Mouse (Mus musculus): ENCODE results near the gene Tex37.

Tex37 gene

DNA sequence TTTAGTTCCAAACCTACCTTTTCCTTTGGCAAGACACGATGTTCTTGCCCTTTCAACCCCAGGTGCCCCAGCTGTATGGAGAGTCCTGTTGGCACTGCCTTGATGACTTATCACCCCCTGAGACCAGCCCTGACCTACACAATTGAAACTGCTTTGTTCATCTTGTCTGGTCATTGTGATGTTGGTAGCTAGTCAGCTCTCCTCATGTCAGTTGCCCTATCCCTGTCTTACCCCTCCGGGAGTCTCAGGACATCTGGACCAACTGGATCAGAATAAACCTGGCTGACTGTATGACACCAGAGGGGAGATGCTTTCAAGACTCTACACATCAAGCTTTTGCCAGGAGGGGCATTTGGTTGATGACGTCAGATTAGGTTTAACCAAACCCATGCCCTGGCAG is at the start of gene Tex37:
TSS of gene Tex37 (minus strand) at position 101 of the 400 bp plus-strand sequence.
- no peak for DNase-seq

DNA sequence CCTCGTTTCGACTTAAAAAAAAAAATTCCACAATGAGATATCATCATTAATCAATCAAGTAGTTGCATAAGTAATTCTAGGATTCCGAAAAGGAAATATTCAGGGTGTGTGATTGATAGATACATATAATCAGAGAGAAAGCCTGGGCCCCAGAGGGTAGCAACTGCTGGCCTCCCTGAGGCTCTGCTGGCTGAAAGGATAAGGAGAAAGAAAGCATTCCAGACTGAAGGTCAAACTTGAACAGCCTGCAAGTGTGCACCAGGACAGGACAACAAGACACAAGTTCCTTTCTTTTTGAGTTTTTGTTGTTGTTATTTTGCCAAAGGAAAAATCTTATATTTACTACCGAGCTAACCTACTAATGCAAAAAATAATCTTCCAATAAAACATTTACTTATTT is 49.6 kb upstream of the Tex37 start:
- DNase-seq: no peak

DNA sequence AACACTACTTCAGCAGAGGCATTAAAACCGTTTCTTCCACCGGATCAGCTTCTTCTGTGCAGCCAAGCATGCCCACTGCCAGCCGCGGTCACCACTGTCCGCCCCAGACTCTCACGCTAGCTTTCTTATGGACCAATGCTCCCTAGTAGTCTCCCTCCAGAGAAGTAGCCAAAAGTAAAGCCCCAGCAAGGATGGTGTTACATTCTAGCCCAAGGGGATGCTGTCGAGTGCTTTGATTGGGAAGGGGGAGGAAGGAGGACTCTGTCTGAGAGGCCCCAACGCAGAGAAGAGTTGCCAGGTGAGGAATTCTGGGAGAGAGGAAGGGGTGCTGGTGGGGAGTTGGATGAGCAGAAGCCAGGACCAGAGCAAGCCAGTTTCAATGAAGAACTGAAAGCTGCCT is 48.7 kb upstream of the Tex37 start:
- no peak for DNase-seq

DNA sequence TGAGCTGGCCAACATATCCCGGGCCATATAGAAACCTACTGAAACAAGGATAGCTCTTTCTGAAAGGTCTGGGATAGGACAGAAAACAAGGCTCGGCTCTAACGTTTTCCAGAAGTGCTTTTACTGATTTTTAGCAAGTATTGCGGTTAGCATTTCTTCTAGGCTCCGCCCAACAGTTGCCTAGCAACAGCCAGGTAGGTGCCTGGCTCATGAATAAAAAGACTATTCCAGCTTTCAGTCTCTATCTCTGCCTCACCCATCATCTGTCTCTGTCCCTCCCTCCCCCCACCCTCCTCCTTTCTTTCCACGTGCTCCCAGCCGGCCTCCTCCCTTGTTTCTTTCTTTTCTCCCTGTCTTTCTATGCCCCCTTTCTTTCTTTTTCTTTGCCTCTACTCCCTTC is 47.0 kb upstream of the Tex37 start:
- no peak for DNase-seq

DNA sequence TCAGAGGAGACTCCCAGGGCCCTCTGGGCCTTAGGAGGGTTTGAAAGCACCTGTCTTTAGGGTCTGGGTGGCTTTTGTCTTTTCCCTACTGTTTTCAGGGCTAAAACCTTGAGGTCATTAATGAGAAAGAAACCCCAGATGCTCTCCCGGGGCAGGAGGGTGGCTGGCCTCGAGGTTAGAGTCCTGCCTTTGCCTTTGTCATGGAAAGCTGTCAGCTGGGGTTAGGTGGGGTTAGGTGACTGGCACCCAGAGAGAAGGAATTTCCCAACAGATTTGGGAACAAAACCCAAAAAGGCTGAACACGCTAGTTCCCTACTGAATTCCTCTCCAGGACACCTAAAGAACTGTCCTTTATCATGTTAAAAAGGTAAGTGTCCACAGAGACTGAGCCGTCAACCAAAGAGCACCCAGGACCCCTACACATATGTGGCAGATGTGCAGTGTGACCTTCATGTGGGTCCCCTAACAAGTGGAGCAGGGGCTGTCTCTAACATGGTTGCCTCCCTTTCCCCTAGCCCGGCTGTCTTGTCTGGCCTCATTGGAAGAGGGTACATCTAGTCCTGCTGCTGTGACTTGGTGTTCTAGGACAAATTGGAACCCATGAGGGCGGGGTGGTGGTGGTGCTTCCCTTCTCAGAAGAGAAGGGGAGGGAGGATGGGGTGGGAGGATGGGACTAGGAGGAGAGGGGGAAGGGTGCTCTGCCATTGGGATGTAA is 45.5 kb upstream of the Tex37 start:
- DNase-seq: no peak

DNA sequence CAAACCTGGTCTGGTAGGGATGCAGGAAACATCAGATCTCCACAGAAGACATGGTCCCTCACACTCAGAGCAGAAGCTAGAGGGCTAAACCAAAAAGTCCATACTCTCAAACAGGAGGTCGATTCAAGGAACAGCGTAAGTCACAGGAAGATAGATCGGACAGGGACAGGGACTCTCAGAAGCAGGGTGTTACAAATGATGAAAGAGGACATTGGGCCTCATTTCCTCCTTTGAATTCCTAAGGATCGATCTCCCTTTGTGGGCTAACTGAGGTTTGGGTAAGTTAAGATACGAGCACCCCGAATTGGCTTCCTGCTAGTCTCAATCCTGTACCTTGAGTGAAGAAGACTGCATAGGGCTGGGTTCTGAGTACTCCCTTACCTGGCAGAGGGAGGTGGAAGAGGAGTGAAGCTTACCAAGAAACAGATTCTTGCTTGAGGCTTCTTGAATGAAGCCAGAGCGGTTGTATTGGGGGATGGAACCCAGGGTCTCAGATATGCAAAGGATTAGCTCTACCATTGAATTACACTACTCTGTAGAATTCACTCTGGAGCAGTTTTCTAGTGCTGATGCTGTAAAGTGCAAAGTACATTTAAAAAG is 38.7 kb upstream of the Tex37 start:
- no peak for DNase-seq

DNA sequence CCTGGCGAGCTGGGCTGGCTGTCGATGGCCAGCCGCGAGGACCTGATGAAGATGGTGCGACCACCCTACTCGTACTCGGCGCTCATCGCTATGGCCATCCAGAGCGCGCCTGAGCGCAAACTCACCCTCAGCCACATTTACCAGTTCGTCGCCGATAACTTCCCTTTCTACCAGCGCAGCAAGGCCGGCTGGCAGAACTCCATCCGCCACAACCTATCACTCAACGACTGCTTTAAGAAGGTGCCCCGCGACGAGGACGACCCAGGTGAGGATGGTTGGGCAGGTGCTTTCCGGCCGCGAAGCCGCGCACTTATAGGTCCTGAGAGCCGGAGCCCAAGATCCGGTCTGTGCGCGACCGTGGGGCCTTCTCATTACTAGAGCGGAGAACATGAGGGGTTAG is 38.2 kb upstream of the Tex37 start:
- no peak for DNase-seq

DNA sequence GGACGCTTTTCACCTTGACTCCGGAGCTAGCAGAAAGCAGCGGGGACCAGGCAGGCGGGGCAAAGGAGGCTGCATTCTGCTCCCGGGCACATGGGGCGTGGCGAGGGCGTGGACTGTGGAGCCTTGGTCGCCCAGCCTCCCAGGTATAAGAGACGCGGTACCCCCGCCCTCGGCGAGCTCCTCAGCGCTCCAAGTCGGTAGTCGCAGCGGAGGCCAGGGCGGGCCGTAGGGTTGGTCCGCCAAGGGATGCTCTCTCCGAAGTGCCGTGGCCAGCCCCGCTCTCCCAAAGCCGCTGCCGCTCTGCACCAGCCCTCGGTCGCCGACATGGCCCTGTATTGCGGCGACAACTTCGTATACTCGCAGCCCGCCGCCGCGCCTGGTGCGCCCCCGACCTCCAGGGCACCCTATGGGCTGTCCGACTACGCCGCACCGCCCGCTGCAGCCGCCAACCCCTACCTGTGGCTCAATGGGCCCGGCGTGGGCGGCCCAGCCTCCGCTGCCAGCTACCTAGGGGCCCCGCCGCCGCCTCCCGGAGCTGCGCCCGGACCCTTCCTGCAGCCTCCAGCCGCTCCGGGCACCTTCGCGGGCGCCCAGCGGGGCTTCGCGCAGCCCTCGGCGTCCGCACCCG is 37.7 kb upstream of the Tex37 start, which contains the start of gene Foxi3:
TSS of gene Foxi3 (plus strand) at position 247 of the 628 bp plus-strand sequence.
- peak; percentile 33 for DNase-seq

DNA sequence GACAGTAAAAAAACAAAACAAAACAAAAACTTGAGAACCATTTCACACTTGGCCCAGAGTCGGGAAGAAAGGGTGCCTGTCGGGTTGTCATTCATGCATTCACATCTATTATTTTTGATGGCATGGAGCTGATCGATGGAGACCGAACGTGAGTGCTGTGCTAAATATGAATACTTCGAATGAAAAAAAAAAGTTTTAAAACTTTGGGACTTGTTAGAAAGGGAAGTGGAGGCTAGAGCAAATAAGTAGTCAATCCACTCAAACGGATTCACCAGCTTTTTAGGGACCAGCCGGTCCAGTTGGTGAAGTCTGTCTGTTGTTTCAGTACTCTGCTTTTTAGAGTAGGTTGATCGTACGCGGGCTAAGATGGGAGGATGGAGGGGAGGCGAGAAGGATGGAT is 37.1 kb upstream of the Tex37 start:
- no peak for DNase-seq

DNA sequence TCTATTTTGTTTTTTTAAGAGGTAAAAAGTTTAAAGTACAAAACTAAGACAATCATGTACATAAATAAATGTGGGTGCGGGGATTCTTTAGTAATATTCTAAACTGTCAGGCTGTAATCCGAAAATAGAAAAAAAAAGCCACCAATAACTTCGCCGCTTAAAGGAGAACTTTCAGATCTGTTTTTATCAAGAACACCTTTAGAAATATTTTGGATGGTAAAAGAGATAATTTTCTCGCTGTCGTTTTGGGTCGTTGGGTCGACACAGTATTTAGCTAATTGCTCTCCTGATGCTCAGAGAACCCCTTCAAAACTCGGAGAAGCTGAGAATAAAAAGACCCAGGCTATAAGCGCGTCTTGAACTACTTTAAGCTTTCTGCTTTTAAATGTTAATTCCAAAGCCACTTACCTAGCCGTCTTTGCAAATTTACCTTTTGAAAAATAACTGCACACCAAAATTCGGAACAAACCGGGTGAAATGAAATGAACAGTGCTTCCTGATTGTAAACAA is 36.6 kb upstream of the Tex37 start:
- DNase-seq: no peak

DNA sequence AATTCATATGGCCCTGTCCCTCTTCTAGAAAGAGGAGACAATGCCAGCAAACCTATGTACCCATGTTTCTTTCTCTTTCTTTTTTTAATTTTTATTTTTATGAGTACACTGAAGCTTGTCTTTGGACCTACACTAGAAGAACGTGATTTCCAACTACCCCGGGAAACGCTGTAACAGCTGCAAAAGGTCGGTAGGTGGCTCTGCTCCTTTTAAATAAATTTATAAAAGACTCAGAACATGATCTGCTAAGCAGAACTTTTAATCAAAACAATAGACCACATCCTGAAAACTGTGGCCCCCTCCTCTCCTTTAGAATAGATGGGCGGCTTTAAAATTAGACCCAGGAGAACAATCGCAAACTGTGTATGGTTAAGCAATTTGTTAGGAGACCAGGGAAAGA is 35.3 kb upstream of the Tex37 start:
- DNase-seq: peak; percentile 31

DNA sequence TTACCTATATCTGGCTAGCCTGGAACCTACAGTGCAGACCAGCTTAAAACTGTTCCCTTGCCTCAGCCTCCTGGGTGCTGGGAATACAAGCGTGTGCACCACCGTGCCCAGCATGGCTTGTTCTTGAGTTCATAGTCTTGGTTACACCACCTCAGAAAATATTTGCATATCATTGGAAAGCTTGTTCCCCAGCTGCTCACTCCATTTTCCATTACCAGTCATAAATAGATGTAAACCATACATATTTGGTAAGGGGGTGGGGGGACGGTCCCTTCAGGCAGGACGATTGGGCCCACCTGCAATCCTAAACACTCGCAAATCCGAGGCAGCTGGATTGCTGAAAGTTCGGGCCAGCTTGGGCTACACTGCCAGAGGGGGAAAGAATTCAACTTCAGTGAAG is 34.5 kb upstream of the Tex37 start:
- no peak for DNase-seq

DNA sequence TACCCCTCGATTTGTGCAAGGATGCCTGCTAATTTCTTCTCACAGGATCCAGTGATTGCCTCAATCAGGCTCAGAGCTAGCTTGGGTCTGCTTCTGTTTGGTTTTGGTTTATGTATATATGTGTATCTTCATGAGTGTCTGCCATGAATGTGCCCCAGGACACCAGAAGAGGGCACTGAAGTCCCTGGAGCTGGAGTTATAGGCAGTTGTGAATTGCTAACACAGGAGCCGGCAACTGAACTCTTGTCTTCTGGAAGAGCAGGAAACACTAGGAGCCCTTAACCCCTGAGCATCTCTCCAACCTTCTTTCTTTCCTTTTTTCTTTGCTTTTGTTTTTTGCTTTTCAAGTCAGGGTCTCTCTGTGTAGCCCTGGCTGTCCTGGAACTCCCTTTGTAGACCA is 13.1 kb upstream of the Tex37 start:
- no peak for DNase-seq

DNA sequence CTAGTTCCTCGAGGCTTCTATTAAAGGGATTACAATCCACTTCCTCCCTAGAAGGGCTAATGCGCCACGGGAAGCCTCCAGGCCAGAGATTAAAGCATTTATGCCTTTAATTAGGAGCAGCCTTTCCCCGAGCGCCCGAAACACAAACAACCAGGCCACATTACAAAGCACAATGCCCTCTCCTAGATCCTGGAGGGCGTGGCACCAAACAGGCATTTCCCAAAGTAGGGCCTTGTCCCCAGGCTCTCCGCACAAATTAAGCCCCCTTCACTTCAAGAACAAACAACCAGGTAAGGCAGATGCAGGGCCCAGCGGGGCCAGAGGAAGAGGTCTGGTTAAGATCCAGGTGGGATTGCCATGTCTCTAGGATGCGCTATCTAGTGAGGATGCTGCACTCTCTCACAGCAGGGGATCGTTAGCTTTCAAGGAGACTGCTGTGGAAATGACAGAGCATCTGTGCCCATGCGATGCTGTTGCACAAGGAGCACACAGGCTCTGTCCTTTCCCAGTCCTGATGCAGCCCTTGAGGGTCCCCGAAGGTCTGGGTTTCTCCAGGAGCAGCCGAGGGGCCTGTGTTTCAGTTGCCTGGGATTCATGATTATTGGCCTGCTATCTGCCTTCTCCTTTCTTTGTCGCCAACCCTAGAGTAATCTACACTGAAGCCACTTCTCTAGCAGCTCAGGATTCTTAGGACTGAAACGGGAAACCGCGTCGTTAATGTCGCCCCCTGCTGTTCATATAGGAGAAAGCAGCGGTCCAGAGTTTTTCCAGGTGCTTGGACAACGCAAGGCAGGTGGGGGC is 2.7 kb upstream of the Tex37 start:
- DNase-seq: peak; percentile 31

DNA sequence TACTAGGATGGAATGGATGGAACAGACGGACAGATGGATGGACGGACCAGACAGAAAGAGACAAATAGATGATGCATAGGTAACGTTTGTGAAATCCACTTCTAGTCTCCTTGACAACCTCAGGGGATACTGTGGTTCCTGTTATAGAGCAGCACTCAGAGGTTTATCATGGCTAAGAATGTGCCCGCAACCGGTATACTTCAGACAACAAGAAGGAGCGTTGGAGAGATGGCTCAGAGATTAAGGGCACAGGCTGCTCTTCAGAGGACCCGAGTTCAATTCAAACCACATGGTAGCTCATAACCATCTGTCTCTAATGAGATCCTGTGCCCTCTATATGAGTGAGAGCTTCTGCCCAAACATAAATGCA is 6.3 kb downstream of the Tex37 start:
- no peak for DNase-seq

DNA sequence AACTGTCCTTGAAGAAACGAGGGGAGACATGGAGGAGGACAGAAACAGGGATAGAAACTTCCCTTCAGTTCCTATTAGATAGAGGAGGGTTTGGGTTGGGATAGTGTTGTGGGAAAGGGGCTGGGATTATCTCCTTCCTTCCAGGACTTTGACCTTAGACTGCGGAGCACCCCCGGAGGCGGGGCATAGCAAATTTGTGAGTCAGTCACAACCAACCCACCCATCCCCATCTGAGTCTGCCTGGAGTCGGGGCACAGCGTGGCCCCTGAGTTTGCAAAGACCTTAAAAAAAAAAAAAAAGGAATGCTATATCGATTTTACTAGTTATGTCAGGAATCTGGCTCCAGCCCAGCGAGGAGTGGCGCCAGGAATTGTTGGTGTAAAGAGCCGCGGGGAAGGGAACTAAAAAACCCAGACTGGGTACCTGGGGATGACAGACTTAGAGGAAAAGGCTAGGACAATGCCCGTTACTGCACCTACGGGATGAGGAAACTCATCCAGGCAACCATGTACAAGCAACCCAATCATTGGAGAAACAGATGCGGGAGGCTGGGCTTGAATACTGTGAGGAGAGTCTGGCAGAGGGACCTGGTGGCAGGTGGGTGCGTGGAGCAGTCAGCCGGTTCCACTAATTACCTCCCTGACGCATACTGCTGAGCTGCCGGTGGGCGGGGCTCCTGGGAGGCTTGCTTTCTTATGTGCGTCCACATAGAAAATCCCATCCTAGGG is 6.9 kb downstream of the Tex37 start:
- no peak for DNase-seq

DNA sequence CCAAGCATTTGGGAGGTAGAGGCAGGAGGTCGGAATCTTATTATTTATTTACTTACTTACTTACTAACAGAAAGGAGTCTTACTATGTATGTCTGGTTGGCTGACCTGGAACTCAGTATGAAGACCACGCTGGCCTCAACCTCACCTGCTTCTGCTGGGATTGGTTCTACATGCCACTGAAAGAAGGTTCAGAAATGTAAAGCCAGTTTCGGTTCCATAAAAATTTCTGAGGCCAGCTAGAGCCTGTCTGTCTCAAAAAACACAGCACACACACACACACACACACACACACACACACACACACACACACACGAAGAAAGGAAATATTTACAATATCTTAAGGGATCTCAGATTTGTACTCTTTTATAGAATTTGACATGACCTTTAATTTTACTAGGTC is 8.4 kb downstream of the Tex37 start:
- no peak for DNase-seq

DNA sequence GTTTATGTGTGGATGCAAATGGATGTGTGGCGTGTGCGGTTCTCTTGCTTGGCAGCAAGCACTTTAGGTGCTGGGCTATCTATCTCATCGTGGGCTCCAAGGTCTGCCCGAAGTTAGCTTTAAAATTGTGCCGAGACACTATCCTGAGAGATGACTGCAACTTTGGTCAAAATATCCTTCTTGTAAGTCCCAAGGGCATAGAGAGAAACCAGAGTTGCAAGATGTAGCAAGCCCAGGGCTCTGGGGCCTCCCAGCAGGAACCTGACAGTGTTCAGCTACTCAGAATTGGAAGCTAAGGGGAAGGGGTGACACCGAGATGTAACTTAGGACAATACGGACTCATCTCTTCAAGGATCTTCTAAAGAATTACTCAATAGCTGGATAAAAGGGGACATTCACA is 9.2 kb downstream of the Tex37 start:
- DNase-seq: no peak

DNA sequence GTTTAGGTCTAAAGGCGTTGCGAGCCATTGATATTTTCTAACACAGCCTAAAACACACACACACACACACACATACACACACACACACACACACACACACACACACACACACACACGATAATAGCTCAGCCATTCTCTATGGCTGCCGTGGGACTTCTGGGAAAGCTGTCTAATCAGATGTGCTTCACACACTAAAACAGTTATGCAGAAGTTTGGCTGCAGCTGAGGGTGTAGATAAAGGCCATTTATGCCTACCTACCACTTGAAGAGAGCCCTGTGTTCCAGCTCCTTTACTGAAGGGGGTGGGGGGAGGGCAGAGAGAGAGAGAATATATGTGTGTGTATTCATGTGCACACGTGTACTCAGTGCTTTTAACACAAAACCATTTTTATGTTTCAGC is 15.0 kb downstream of the Tex37 start:
- no peak for DNase-seq

DNA sequence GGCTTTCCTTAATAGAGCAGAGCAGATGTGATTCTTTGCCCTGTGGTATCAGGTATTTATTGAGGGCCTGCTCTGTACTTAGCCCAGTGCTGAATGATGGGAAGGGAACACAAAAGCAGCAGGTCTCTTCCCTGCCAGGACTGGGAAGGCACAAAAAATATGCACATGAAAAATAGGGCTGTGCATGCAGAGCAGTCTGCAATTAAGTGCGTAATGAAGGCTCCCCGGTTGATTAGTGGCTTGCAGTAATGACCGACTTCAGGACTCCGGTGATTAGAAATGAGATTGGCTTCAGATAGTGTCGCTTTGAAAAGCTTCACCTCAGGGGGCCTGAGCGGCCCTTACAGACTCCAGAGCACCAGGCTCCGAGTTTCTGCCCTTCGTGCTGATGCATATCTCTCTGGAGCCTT is 19.1 kb downstream of the Tex37 start:
- no peak for DNase-seq

DNA sequence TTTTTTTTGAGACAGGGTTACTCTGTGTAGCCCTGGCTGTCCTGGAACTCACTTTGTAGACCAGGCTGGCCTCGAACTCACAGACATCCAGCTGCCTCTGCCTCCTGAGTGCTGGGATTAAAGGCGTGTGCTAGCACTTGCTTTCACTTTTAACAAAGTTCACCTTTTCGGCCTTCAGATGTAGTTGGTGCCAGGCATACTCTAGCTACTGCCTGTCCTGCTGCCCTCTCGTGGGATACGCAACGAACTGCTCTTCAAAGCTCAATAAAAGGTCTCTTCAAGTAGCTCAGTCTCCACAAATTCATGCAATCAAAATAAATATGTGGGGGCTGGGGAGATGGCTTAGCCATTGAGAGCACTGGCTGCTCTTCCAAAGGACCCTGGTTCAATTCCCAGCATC is 20.6 kb downstream of the Tex37 start:
- no peak for DNase-seq

DNA sequence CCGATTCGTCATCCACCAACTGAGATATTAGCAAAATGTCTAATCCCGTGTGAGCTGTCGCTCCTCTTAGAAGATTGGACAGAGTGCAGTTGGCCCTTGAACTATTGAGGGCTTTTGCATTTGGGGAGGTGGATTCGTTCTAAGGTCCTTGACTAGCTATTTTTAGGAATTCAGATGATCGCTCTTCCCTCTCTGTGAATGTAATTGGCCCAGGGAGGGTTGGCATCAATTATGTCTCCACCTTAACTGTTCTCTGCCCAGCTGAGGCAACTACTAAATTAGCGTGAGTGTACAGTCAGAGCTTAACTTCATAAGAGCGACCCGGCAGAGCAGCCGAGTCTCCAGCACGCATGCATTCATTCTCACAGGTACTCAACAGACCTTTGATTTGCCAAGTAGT is 30.7 kb downstream of the Tex37 start:
- no peak for DNase-seq
